ENCODE assay signal across 8 mouse cellular contexts in genomic region chr5:112780383-112780782, GRCm38 (mm10).
DNase-seq lines count a peak whose midpoint lies in the region; ATAC-seq lines count a peak whose summit lies in the region.

No protein-coding gene starts in this region.

- H3K36me3 ChIP-seq in heart, embryonic 11.5 days (ENCODE audit: control insufficient read depth, insufficient read depth, low read length) = peaks cover 7% of the 10 kb centered on the region; the same call in 1 of the 2 replicates
- H3K36me3 ChIP-seq in liver, embryonic 11.5 days (ENCODE audit: control insufficient read depth, insufficient read depth, low read length) = no peaks in the 10 kb centered on the region

- H3K4me2 ChIP-seq in heart, embryonic 11.5 days = no peak overlapping the region
- H3K4me2 ChIP-seq in liver, embryonic 11.5 days = no peak overlapping the region

- 68% methylated on average over 5 of the region's 5 CpGs for WGBS in heart, embryonic 11.5 days (ENCODE audit: insufficient replicate concordance)
- whole genome bisulfite sequencing in liver, embryonic 11.5 days = 74% methylated on average over 5 of the region's 5 CpGs

- H3K4me3 ChIP-seq in heart, embryonic 11.5 days (ENCODE audit: low read depth, low read length) = no peak overlapping the region
- H3K4me3 ChIP-seq in liver, embryonic 11.5 days (ENCODE audit: low read depth, low read length) = no peak overlapping the region

- peaks cover 9% of the 10 kb centered on the region; the same call in 1 of the 2 replicates for H3K4me1 ChIP-seq in heart, embryonic 11.5 days (ENCODE audit: control insufficient read depth, insufficient read depth, low read length)
- no peaks in the 10 kb centered on the region for H3K4me1 ChIP-seq in liver, embryonic 11.5 days (replicated peaks; ENCODE audit: control insufficient read depth, insufficient read depth, low read length)

- H3K9ac ChIP-seq in heart, embryonic 11.5 days (ENCODE audit: low read depth, low read length) = no peak overlapping the region
- no peak overlapping the region for H3K9ac ChIP-seq in liver, embryonic 11.5 days (ENCODE audit: low read depth, low read length)

- no peaks in the 10 kb centered on the region for H3K27me3 ChIP-seq in heart, embryonic 11.5 days (ENCODE audit: control insufficient read depth, insufficient read depth, low read length)
- H3K27me3 ChIP-seq in liver, embryonic 11.5 days (replicated peaks; ENCODE audit: control insufficient read depth, insufficient read depth, low read length) = no peaks in the 10 kb centered on the region

- no peak for ATAC-seq in heart, embryonic 11.5 days (replicated peaks; ENCODE audit: insufficient number of reproducible peaks, low FRiP score, low TSS enrichment)
- no peak for ATAC-seq in liver, embryonic 11.5 days (replicated peaks; ENCODE audit: low FRiP score)
- no peak for ATAC-seq in granulocyte monocyte progenitor cell, adult 5-6 weeks (replicated peaks; ENCODE audit: poor library complexity, severe bottlenecking)

- H3K9me3 ChIP-seq in heart, embryonic 11.5 days (replicated peaks; ENCODE audit: control insufficient read depth, low read length) = no peaks in the 10 kb centered on the region
- no peaks in the 10 kb centered on the region for H3K9me3 ChIP-seq in liver, embryonic 11.5 days (ENCODE audit: control insufficient read depth, low read length)

- H3K27ac ChIP-seq in heart, embryonic 11.5 days (ENCODE audit: low read depth, low read length) = no peak overlapping the region
- H3K27ac ChIP-seq in liver, embryonic 11.5 days (ENCODE audit: low read depth, low read length) = no peak overlapping the region

- DNase-seq in heart, postnatal 4 days = peak; percentile 41
- DNase-seq in cerebellum, adult 11 months = peak; percentile 30
- peak; percentile 56 to 72 for DNase-seq in layer of hippocampus, adult 18-20 months (ENCODE audit: low spot score in 2 of 2)
- peak; percentile 61 for DNase-seq in lung, postnatal 25 days (ENCODE audit: low spot score)
- no peak for DNase-seq in liver, embryonic 11.5 days (ENCODE audit: low spot score)
- no peak for DNase-seq in spleen, postnatal 10 days (ENCODE audit: low spot score in 2 of 2)

Comparison
In these comparisons a context has a peak if more than half of its experiments do, and no peak if none do; other contexts are left out.
1. DNase-seq: peak in heart, postnatal 4 days (single experiment), cerebellum, adult 11 months (single experiment), layer of hippocampus, adult 18-20 months (2 of 2) and lung, postnatal 25 days (single experiment); none in liver, embryonic 11.5 days (single experiment) and spleen, postnatal 10 days (0 of 2).